Mouse (Mus musculus) thymus, adult 2 months (tissue): ENCODE data around the gene Tbc1d10c. TPM values are rescaled to one million over a fixed set of nuclear protein-coding genes. Genes with fewer than 3 reads are reported as not detected.

ENCODE experiments used
- DNase-seq: peaks from one replicate; pipeline ENCODE4 v3.0.0; 2021
- H3K27ac ChIP-seq: fragments of 200-500 bp; 2 replicates; pipeline ENCODE4 v1.5.1; 2012; ENCODE audit warnings: low read length, control low read depth; ENCODE audit not compliant: control insufficient read depth, insufficient read depth
- H3K27me3 ChIP-seq: fragments of 200-500 bp; 2 replicates; pipeline ENCODE4 v1.6.1; 2012; ENCODE audit warnings: mild to moderate bottlenecking, low read length, moderate library complexity, mixed read lengths; ENCODE audit not compliant: control insufficient read depth, insufficient read depth
- H3K36me3 ChIP-seq: fragments of 200-500 bp; 2 replicates; pipeline ENCODE4 v1.6.1; 2012; ENCODE audit warnings: mild to moderate bottlenecking, low read length, moderate library complexity; ENCODE audit not compliant: control insufficient read depth, insufficient read depth
- H3K4me1 ChIP-seq: fragments of 200-500 bp; replicated peaks from 2 replicates; pipeline ENCODE4 v1.6.1; 2012; ENCODE audit warnings: low read length; ENCODE audit not compliant: control insufficient read depth, insufficient read depth
- H3K4me3 ChIP-seq: fragments of 200-500 bp; 2 replicates; pipeline ENCODE4 v1.5.1; 2012; ENCODE audit warnings: mild to moderate bottlenecking, low read length, control low read depth, moderate library complexity; ENCODE audit not compliant: control insufficient read depth, insufficient read depth
- CTCF ChIP-seq: fragments of 200-500 bp; IDR thresholded peaks from 2 replicates; pipeline ENCODE4 v1.5.1; 2012; ENCODE audit warnings: mild to moderate bottlenecking, control low read depth, low read length, moderate library complexity, borderline replicate concordance; ENCODE audit not compliant: control insufficient read depth, poor library complexity, insufficient read depth; ENCODE audit errors: extremely low read depth
- POLR2A ChIP-seq: fragments of 200-500 bp; IDR thresholded peaks from 2 replicates; pipeline ENCODE4 v1.6.1; 2012; ENCODE audit warnings: mild to moderate bottlenecking, low read length, control low read depth, moderate library complexity; ENCODE audit not compliant: control insufficient read depth, poor library complexity, insufficient read depth; ENCODE audit errors: extremely low read depth
- WGBS: fragments of 180-500 bp; shearing (Covaris S2); methylation state at CpG from one replicate; pipeline ENCODE4 v1.1.7; 2018; 5-methylcytosine and 5-hydroxymethylcytosine counted together
- polyA plus RNA-seq: library from polyadenylated mRNA; depleted of rRNA; stranded (reverse); fragments of >200 nt; gene quantifications from 2 replicates; pipeline ENCODE4 v1.2.3, GENCODE M21; 2012

The Tbc1d10c gene
- polyA plus RNA-seq, 1 experiment = 718 TPM

- peak overlapping the region; percentile 97 for H3K27ac ChIP-seq
- TF ChIP-seq POLR2A = no peak
- DNase-seq = no peak
- peaks cover 17% of the 10 kb centered on the region for H3K36me3 ChIP-seq
- peak overlapping the region; percentile 80 for H3K4me3 ChIP-seq
- H3K4me1 ChIP-seq = peaks cover 36% of the 10 kb centered on the region
- 8% methylated on average over 6 of the region's 6 CpGs for WGBS
- H3K27me3 ChIP-seq = no peaks in the 10 kb centered on the region
Observed at GRCm38 (mm10) chr19:4155223-4156072, 35.6 kb downstream of the Tbc1d10c start.

GRCm38 (mm10) chr19:4154437-4155222 is 36.5 kb downstream of the Tbc1d10c start:
- peak overlapping the region; percentile 80 for H3K4me3 ChIP-seq
- H3K27ac ChIP-seq = peak overlapping the region; percentile 97
- H3K4me1 ChIP-seq = peaks cover 41% of the 10 kb centered on the region
- H3K36me3 ChIP-seq = peaks cover 18% of the 10 kb centered on the region
- peak; percentile 85 for DNase-seq
- 2% methylated on average over 13 of the region's 13 CpGs for whole genome bisulfite sequencing
- TF ChIP-seq CTCF (no peak), POLR2A (peak; percentile 82)
- H3K27me3 ChIP-seq = no peaks in the 10 kb centered on the region

GRCm38 (mm10) chr19:4153232-4153654 is 37.8 kb downstream of the Tbc1d10c start, which contains the start of gene Ptprcap:
Gene Ptprcap (plus strand): TSS chr19:4153604.
- WGBS = 97% methylated on average over 11 of the region's 11 CpGs
- Histone ChIP-seq H3K4me3 (peak within 1 kb of the TSS; percentile 80), H3K27ac (peak within 1 kb of the TSS; percentile 97), H3K4me1 (peaks cover 49% of the 10 kb centered on the region), H3K36me3 (peaks cover 18% of the 10 kb centered on the region), H3K27me3 (no peaks in the 10 kb centered on the region)
- no peak for DNase-seq
- no peak for TF ChIP-seq CTCF

- H3K4me1 ChIP-seq = peaks cover 52% of the 10 kb centered on the region
- peaks cover 18% of the 10 kb centered on the region for H3K36me3 ChIP-seq
- no peak overlapping the region for H3K4me3 ChIP-seq
- no peaks in the 10 kb centered on the region for H3K27me3 ChIP-seq
- DNase-seq = no peak
- H3K27ac ChIP-seq = no peak overlapping the region
- 96% methylated on average over 8 of the region's 8 CpGs for WGBS
- TF ChIP-seq CTCF = no peak
- no peak for TF ChIP-seq POLR2A
Observed at GRCm38 (mm10) chr19:4152445-4153231, 38.4 kb downstream of the Tbc1d10c start.

- Histone ChIP-seq H3K27ac (no peak overlapping the region), H3K27me3 (no peaks in the 10 kb centered on the region), H3K36me3 (peaks cover 18% of the 10 kb centered on the region), H3K4me1 (peaks cover 55% of the 10 kb centered on the region), H3K4me3 (no peak overlapping the region)
- no peak for DNase-seq
- WGBS = 96% methylated on average over 5 of the region's 5 CpGs
- no peak for TF ChIP-seq CTCF
- no peak for TF ChIP-seq POLR2A
Observed at GRCm38 (mm10) chr19:4151898-4152297, 39.2 kb downstream of the Tbc1d10c start.

GRCm38 (mm10) chr19:4151488-4151860 is 39.6 kb downstream of the Tbc1d10c start:
- Histone ChIP-seq H3K4me3 (no peak overlapping the region), H3K27me3 (no peaks in the 10 kb centered on the region), H3K4me1 (peaks cover 55% of the 10 kb centered on the region), H3K36me3 (peaks cover 14% of the 10 kb centered on the region), H3K27ac (no peak overlapping the region)
- 96% methylated on average over 5 of the region's 5 CpGs for WGBS
- DNase-seq = no peak
- TF ChIP-seq CTCF = no peak
- no peak for TF ChIP-seq POLR2A
